Mouse (Mus musculus): ENCODE measurements at regions not wholly inside any gene's neighbourhood (a gene's known extent, or its start where the extent isn't known, plus 50 kb on each side); places are given as distances from the start of the nearest gene placed in this dataset.

- no peak for TF ChIP-seq CTCF (IDR thresholded peaks at IDR 0.05)
- TF ChIP-seq POLR2A (IDR thresholded peaks at IDR 0.05; ENCODE audit: insufficient read depth, low read depth, low read length), result no peak
These were observed 114.4 kb downstream of the Nmur2 start for GRCm38 (mm10) chr11:55926366-55926765.
